Mouse (Mus musculus) heart, embryonic 14.5 days (tissue): ENCODE measurements around the gene Marf1. TPM values are rescaled to one million over a fixed set of nuclear protein-coding genes. Genes with fewer than 3 reads are reported as not detected.
"Not testable (repeated sequence)": the region's sequence is repeated elsewhere in the genome, so short reads cannot be mapped to it uniquely, and the experiment has no call there.

Source experiments
- ATAC-seq: fragments of 200-750 bp; cut with Nextera tagmentation; 2 replicates; pipeline ENCODE4 v1.8.0; 2017; ENCODE audit warnings: low read depth, moderate TSS enrichment; ENCODE audit not compliant: insufficient number of reproducible peaks, insufficient read depth, low FRiP score
- H3K27ac ChIP-seq, 2 experiments: fragments of 200-500 bp in 1 of 2; fragments of 300-500 bp in 1 of 2; sonication (generic) in 1 of 2; replicated peaks in 1 of 2; 2 replicates each; pipeline ENCODE4 v1.5.1; 2012 to 2014; ENCODE audit warnings: low read depth in 2 of 2, low read length in 2 of 2, control low read depth in 1 of 2, mild to moderate bottlenecking in 1 of 2, mixed read lengths in 1 of 2; ENCODE audit not compliant: control insufficient read depth in 1 of 2, insufficient read depth in 1 of 2
- H3K27me3 ChIP-seq: fragments of 300-500 bp; sonication (generic); 2 replicates; pipeline ENCODE4 v1.6.1; 2014; ENCODE audit warnings: mild to moderate bottlenecking, low read length, control low read depth; ENCODE audit not compliant: control insufficient read depth, insufficient read depth
- H3K36me3 ChIP-seq: fragments of 300-500 bp; sonication (generic); 2 replicates; pipeline ENCODE4 v1.6.1; 2014; ENCODE audit warnings: mild to moderate bottlenecking, control low read depth, low read length, mixed read lengths; ENCODE audit not compliant: control insufficient read depth, insufficient read depth
- H3K4me1 ChIP-seq, 2 experiments: fragments of 200-500 bp in 1 of 2; fragments of 300-500 bp in 1 of 2; sonication (generic) in 1 of 2; 2 replicates each; pipeline ENCODE4 v1.6.1; 2012 to 2014; ENCODE audit warnings: low read length in 2 of 2, control low read depth in 1 of 2, mixed read lengths in 1 of 2; ENCODE audit not compliant: control insufficient read depth in 2 of 2, insufficient read depth in 2 of 2
- H3K4me2 ChIP-seq: fragments of 300-500 bp; sonication (generic); 2 replicates; pipeline ENCODE4 v1.6.1; 2014; ENCODE audit warnings: mild to moderate bottlenecking, low read length
- H3K4me3 ChIP-seq, 2 experiments: fragments of 200-500 bp in 1 of 2; fragments of 300-500 bp in 1 of 2; sonication (generic) in 1 of 2; 2 replicates each; pipeline ENCODE4 v1.5.1; 2012 to 2014; ENCODE audit warnings: low read length in 2 of 2, mild to moderate bottlenecking in 2 of 2, control low read depth in 1 of 2, low read depth in 1 of 2, moderate library complexity in 1 of 2; ENCODE audit not compliant: control insufficient read depth in 1 of 2, insufficient read depth in 1 of 2
- H3K9ac ChIP-seq: fragments of 300-500 bp; sonication (generic); 2 replicates; pipeline ENCODE4 v1.6.1; 2014; ENCODE audit warnings: mild to moderate bottlenecking, low read length
- H3K9me3 ChIP-seq: fragments of 300-500 bp; sonication (generic); 2 replicates; pipeline ENCODE4 v1.6.1; 2016; ENCODE audit warnings: low read length, control low read depth; ENCODE audit not compliant: control insufficient read depth
- WGBS: fragments of 180-500 bp; shearing (Covaris S2); extraction: QIAGEN DNeasy Blood & Tissue Kit; methylation state at CpG from one replicate; pipeline ENCODE4 v1.1.7; 2014; 5-methylcytosine and 5-hydroxymethylcytosine counted together
- microRNA counts: library from miRNA; unstranded; fragments of <30 nt; microRNA quantifications from one replicate; lab custom pipeline; 2016
- microRNA-seq: library from miRNA; unstranded; fragments of <30 nt; microRNA quantifications from one replicate; pipeline ENCODE4, GENCODE M21; 2016
- polyA plus RNA-seq: library from polyadenylated mRNA; unstranded; fragments of >200 nt; fragmentation: Nextera tagmentation; extraction: Ambion mirVana; gene quantifications from 2 replicates; pipeline ENCODE4 v1.2.1, GENCODE M21; 2014

Marf1 gene
- polyA plus RNA-seq, 1 experiment from 2014 or later, result 12.2 TPM

DNA sequence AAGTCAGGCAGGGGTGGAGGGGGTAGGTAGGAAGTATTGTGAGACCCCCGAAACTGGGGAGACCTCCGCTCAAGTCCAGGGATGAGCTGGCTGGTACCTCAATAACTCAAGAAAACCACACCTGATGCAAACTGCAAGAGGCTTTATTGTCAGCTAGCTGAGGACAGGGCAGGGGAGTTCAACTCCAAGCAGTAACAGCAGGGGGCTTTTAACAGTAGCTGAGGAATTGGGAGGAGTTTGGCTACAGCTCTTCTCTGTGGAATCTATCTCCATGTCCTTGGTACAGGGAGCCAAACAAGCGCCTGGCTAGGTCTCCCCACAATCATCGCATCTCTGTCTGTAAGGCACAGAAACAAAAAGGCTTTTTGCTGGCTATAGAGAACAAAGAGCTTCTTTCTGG lies 96.6 kb downstream of the Marf1 start:
- ATAC-seq, H3K27ac ChIP-seq, H3K4me2 ChIP-seq, H3K9ac ChIP-seq, H3K27me3 ChIP-seq, H3K4me1 ChIP-seq, H3K36me3 ChIP-seq, H3K4me3 ChIP-seq, H3K9me3 ChIP-seq: not testable (repeated sequence)
- 76% methylated on average over 4 of the region's 4 CpGs for WGBS

DNA sequence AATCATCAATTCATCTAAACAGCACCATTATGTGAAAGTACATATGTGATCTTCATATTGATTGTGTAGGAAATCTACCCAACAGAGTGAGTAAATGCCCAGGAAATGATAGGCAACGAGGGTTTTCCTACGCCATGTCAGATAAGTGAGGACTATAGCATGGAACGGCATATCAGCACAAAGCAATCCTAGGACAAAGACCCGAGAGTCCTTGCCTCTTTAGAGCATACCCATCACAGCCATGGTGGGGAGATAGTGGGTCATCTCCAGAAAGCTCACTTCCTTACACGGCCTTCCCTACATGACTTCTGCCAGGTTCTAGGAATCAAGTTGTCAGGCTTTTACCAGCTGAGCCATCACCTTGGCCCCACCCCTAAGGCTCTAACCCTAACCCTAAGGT lies 103.3 kb downstream of the Marf1 start:
- Histone ChIP-seq H3K27ac (no peak overlapping the region), H3K27me3 (no peaks in the 10 kb centered on the region), H3K4me2 (no peak overlapping the region), H3K36me3 (no peaks in the 10 kb centered on the region), H3K4me3 (no peak overlapping the region), H3K4me1 (no peaks in the 10 kb centered on the region), H3K9me3 (no peaks in the 10 kb centered on the region), H3K9ac (no peak overlapping the region)
- 60% methylated on average over 5 of the region's 5 CpGs for WGBS
- ATAC-seq, result no peak

MicroRNAs within 50 kb of the gene (microRNA counts, 519-probe panel; counts per million panel counts)
- 5,254 counts per million, percentile 82 among the panel's probes with 10 or more counts for microRNA mmu-miR-484 (lab: Ali Mortazavi, UCI)

Small RNA genes within 50 kb of the gene (microRNA-seq; reads per million reads assigned to microRNA genes)
- gene Gm27671 (not detected), gene Mir484 (2,042 reads per million, percentile 82 among the genes with 10 or more reads in this experiment)

Other genes starting within 250 kb of the Marf1 start
- 0.88 and 1.6 TPM in 2 replicates for gene 2900011O08Rik, start 176.7 kb downstream of the Marf1 start, polyA plus RNA-seq
- not detected in 2 replicates for gene Ifitm7, start 176.5 kb downstream of the Marf1 start, polyA plus RNA-seq
- gene Nde1, start 76 bp downstream of the Marf1 start, polyA plus RNA-seq, result 72.6 and 74.6 TPM in 2 replicates
- gene Myh11, start 128.0 kb upstream of the Marf1 start, polyA plus RNA-seq, result 0.57 and 1.9 TPM in 2 replicates
- gene Fopnl, start 154.1 kb upstream of the Marf1 start, polyA plus RNA-seq, result 123 and 131 TPM in 2 replicates
- 2.0 and 3.3 TPM in 2 replicates for gene Abcc1, start 198.2 kb upstream of the Marf1 start, polyA plus RNA-seq